Mouse (Mus musculus): ENCODE results near the gene Zbtb34.

- no peak for TF ChIP-seq CTCF (IDR thresholded peaks at IDR 0.05; ENCODE audit: control insufficient read depth, insufficient read depth, insufficient read length)
- no peak for TF ChIP-seq MAX (IDR thresholded peaks at IDR 0.05)
- no peak for TF ChIP-seq USF1 (IDR thresholded peaks at IDR 0.05; ENCODE audit: low read depth)
- no peak for TF ChIP-seq CEBPB (IDR thresholded peaks at IDR 0.05; ENCODE audit: low read depth)
- TF ChIP-seq FOSL1 (IDR thresholded peaks at IDR 0.05; ENCODE audit: insufficient read depth, low read length, poor library complexity, severe bottlenecking), result no peak
- TF ChIP-seq MYOD1 (IDR thresholded peaks at IDR 0.05; ENCODE audit: control insufficient read depth, insufficient read length, low read depth), result no peak
- TF ChIP-seq MYOG (IDR thresholded peaks at IDR 0.05; ENCODE audit: control insufficient read depth, extremely low read depth, insufficient read length), result no peak
These were observed 13.7 kb upstream of the Zbtb34 start for GRCm38 (mm10) chr2:33444862-33445261.

All from C2C12 (cell line).